ENCODE assay signal across 8 mouse cellular contexts in the genomic region with DNA sequence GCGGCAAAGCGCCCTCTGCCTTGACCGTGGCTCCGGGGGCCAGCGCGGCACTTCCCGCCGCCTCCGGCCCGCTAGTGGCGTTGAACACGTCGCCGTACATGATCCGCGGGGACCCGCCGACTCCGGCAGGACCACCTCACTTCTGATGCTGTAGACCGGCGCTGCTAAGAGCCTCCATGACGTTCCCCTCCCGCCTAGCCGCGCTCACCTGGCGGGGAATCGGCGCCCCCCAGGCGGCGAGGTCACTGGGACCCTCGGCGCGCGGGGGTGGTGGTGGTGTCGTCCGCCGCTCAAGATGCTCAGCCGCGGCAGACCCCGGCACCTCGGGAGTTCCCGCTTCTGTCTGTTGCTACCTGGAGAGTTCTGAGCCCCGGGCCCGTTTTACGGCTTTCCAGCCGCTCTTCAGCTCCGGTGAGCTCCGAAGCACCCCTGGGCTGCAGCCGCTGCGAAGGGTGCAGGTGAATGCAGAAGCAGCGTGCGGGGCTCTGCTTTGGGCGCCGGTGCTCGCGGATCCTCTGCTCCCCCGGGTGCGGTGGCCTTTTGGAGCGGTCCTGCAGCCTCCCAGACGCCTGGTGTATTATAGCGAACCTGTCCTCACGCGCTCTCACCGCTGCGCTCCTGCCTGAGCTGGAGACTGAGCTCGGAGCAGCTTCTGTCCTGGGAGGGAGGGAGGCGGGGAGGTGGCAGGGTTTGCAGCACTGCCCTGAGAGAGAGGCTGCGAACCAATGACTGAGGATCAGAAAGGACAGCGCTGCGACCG. TPM values are rescaled to one million over a fixed set of nuclear protein-coding genes. Genes with fewer than 3 reads are reported as not detected.
DNase-seq lines count a peak whose midpoint lies in the region; ATAC-seq and TF ChIP-seq lines count a peak whose summit lies in the region.

Gm45623 (minus strand) TSS at position 636 of the 760 bp plus-strand sequence.

- peak within 1 kb of the TSS; percentile 53 for H3K9ac ChIP-seq in embryonic facial prominence, embryonic 12.5 days
- peak within 1 kb of the TSS; percentile 46 for H3K9ac ChIP-seq in hindbrain, postnatal 0 days (replicated peaks; ENCODE audit: low read length)
- H3K9ac ChIP-seq in midbrain, postnatal 0 days (replicated peaks; ENCODE audit: low read length, poor library complexity, severe bottlenecking) = peak within 1 kb of the TSS; percentile 59

- no peak for DNase-seq in left cerebral cortex, postnatal 14 days (ENCODE audit: low spot score in 2 of 2)
- no peak for DNase-seq in left cerebral cortex, postnatal 4 days
- DNase-seq in hindbrain, postnatal 0 days (ENCODE audit: low spot score) = peak; percentile 47
- DNase-seq in midbrain, postnatal 0 days (ENCODE audit: low spot score) = peak; percentile 33
- no peak for DNase-seq in urinary bladder, adult 2 months (ENCODE audit: low spot score)

- no peak within 1 kb of the TSS for H3K27ac ChIP-seq in embryonic facial prominence, embryonic 12.5 days
- peak within 1 kb of the TSS; percentile 26; the same call in 1 of the 2 replicates for H3K27ac ChIP-seq in hindbrain, postnatal 0 days
- no peak within 1 kb of the TSS for H3K27ac ChIP-seq in midbrain, postnatal 0 days (ENCODE audit: low read depth, low read length)

- H3K36me3 ChIP-seq in embryonic facial prominence, embryonic 12.5 days = no peaks in the 10 kb centered on the region
- no peaks in the 10 kb centered on the region for H3K36me3 ChIP-seq in hindbrain, postnatal 0 days (ENCODE audit: insufficient read depth, low read length)
- H3K36me3 ChIP-seq in midbrain, postnatal 0 days (ENCODE audit: insufficient read depth, low read length) = no peaks in the 10 kb centered on the region

- H3K4me3 ChIP-seq in embryonic facial prominence, embryonic 12.5 days = peak within 1 kb of the TSS; percentile 49
- H3K4me3 ChIP-seq in hindbrain, postnatal 0 days (ENCODE audit: low read length) = peak within 1 kb of the TSS; percentile 48
- peak within 1 kb of the TSS; percentile 51 for H3K4me3 ChIP-seq in midbrain, postnatal 0 days (ENCODE audit: low read depth, low read length)

- peak within 1 kb of the TSS; percentile 97 for H3K4me2 ChIP-seq in embryonic facial prominence, embryonic 12.5 days (replicated peaks)
- peak within 1 kb of the TSS; percentile 89 for H3K4me2 ChIP-seq in hindbrain, postnatal 0 days (ENCODE audit: low read depth, low read length)
- peak within 1 kb of the TSS; percentile 96 for H3K4me2 ChIP-seq in midbrain, postnatal 0 days (ENCODE audit: low read depth, low read length, poor library complexity, severe bottlenecking)

- peaks cover 30% of the 10 kb centered on the region for H3K4me1 ChIP-seq in embryonic facial prominence, embryonic 12.5 days
- peaks cover 10% of the 10 kb centered on the region; the same call in 1 of the 2 replicates for H3K4me1 ChIP-seq in hindbrain, postnatal 0 days (ENCODE audit: insufficient read depth, low read length)
- H3K4me1 ChIP-seq in midbrain, postnatal 0 days (ENCODE audit: insufficient read depth, low read length) = peaks cover 8% of the 10 kb centered on the region

- no peak for ATAC-seq in embryonic facial prominence, embryonic 12.5 days (ENCODE audit: insufficient number of reproducible peaks, insufficient read depth, low FRiP score, low TSS enrichment)
- ATAC-seq in hindbrain, postnatal 0 days = peak; percentile 34; the same call in 1 of the 2 replicates
- ATAC-seq in midbrain, postnatal 0 days (ENCODE audit: low FRiP score) = peak; percentile 68
- no peak for ATAC-seq in activated CD4-positive, CD25-positive, alpha-beta regulatory T cell, adult 4 months
- ATAC-seq in erythroid progenitor cell, adult 5-6 weeks (replicated peaks; ENCODE audit: low FRiP score, poor library complexity, severe bottlenecking) = no peak

- no peaks in the 10 kb centered on the region for H3K9me3 ChIP-seq in embryonic facial prominence, embryonic 12.5 days
- H3K9me3 ChIP-seq in hindbrain, postnatal 0 days (ENCODE audit: low read length) = no peaks in the 10 kb centered on the region
- no peaks in the 10 kb centered on the region for H3K9me3 ChIP-seq in midbrain, postnatal 0 days (ENCODE audit: low read length)

- TF ChIP-seq CTCF in hindbrain, postnatal 0 days (IDR thresholded peaks at IDR 0.05; ENCODE audit: low read depth) = no peak
- TF ChIP-seq CTCF in midbrain, postnatal 0 days (IDR thresholded peaks at IDR 0.05) = no peak

- 1% methylated on average over 71 of the region's 71 CpGs for WGBS in embryonic facial prominence, embryonic 12.5 days
- WGBS in hindbrain, postnatal 0 days = under 1% methylated on average over 60 of the region's 71 CpGs
- 2% methylated on average over 65 of the region's 71 CpGs for WGBS in midbrain, postnatal 0 days

- H3K27me3 ChIP-seq in embryonic facial prominence, embryonic 12.5 days = peaks cover 57% of the 10 kb centered on the region
- H3K27me3 ChIP-seq in hindbrain, postnatal 0 days (ENCODE audit: insufficient read depth, low read length) = peaks cover 27% of the 10 kb centered on the region
- peaks cover 19% of the 10 kb centered on the region for H3K27me3 ChIP-seq in midbrain, postnatal 0 days (ENCODE audit: insufficient read depth, low read length)

- intact Hi-C loops in left cerebral cortex, postnatal 14 days (cut with DNase I) = loop anchor here (10.0 kb wide), 1 partner anchor 279 kb away; no protein-coding TSS in a partner anchor
- intact Hi-C loops in left cerebral cortex, postnatal 4 days (cut with DNase I) = no loop called here

RNA-seq across cellular contexts. Expression of gene Gm45623, which starts in this region (rescaled TPM):
- 10 to 100 TPM; 13.7 to 16.2 TPM for total RNA-seq in left cerebral cortex, postnatal 14 days (2021)
- 1 to 10 TPM; 2.4 to 2.9 TPM for total RNA-seq in left cerebral cortex, postnatal 4 days (2021)
- 0.46 and 0.47 TPM in 2 replicates for polyA plus RNA-seq in embryonic facial prominence, embryonic 12.5 days (2016; fragmentation: Nextera tagmentation; extraction: Ambion mirVana)
- 12.4 and 15.1 TPM in 2 replicates for total RNA-seq in hindbrain, postnatal 0 days (2014; rRNA removed)
- 2.2 and 2.4 TPM in 2 replicates for polyA plus RNA-seq in hindbrain, postnatal 0 days (2015; fragmentation: Nextera tagmentation; extraction: Ambion mirVana)
- 7.9 and 11.3 TPM in 2 replicates for total RNA-seq in midbrain, postnatal 0 days (2014; rRNA removed)
- 2.0 and 2.2 TPM in 2 replicates for polyA plus RNA-seq in midbrain, postnatal 0 days (2015; fragmentation: Nextera tagmentation; extraction: Ambion mirVana)
- polyA plus RNA-seq in activated CD4-positive, CD25-positive, alpha-beta regulatory T cell, adult 4 months (2017; shearing (Covaris generic)) = not detected
- not detected in 2 replicates for total RNA-seq in erythroid progenitor cell, adult 5-6 weeks (2015; ENCODE audit: low replicate concordance)
- total RNA-seq in erythroid progenitor cell, adult 5-6 weeks (2017; ENCODE audit: low replicate concordance) = not detected in 2 replicates
- not detected in 2 replicates for polyA plus RNA-seq in urinary bladder, adult 2 months (2012; rRNA removed)

Comparison
In these comparisons a context has a peak if more than half of its experiments do, and no peak if none do; other contexts are left out.
1. DNase-seq: peak in hindbrain, postnatal 0 days (single experiment) and midbrain, postnatal 0 days (single experiment); none in left cerebral cortex, postnatal 14 days (0 of 2), left cerebral cortex, postnatal 4 days (single experiment) and urinary bladder, adult 2 months (single experiment).
2. ATAC-seq: peak in hindbrain, postnatal 0 days (single experiment) and midbrain, postnatal 0 days (single experiment); none in embryonic facial prominence, embryonic 12.5 days (single experiment), activated CD4-positive, CD25-positive, alpha-beta regulatory T cell, adult 4 months (single experiment) and erythroid progenitor cell, adult 5-6 weeks (single experiment).
3. Peak in every context shown above with its lines, with median percentiles within 50 percentile points of each other: H3K4me2 ChIP-seq, H3K4me3 ChIP-seq and H3K9ac ChIP-seq.